Mouse (Mus musculus) limb, embryonic 15.5 days (tissue): ENCODE data around the gene Ccdc62. TPM values are rescaled to one million over a fixed set of nuclear protein-coding genes. Genes with fewer than 3 reads are reported as not detected.

Source experiments
- ATAC-seq: fragments of 200-750 bp; cut with Nextera tagmentation; 2 replicates; pipeline ENCODE4 v1.8.0; 2017; ENCODE audit warnings: low read depth, moderate TSS enrichment; ENCODE audit not compliant: insufficient number of reproducible peaks, low FRiP score, low TSS enrichment
- H3K27ac ChIP-seq: fragments of 300-500 bp; sonication (generic); 2 replicates; pipeline ENCODE4 v1.5.1; 2015; ENCODE audit warnings: moderate library complexity, mild to moderate bottlenecking, inconsistent platforms
- H3K27me3 ChIP-seq: fragments of 300-500 bp; sonication (generic); 2 replicates; pipeline ENCODE4 v1.6.1; 2015; ENCODE audit warnings: inconsistent platforms
- H3K36me3 ChIP-seq: fragments of 300-500 bp; sonication (generic); 2 replicates; pipeline ENCODE4 v1.6.1; 2015; ENCODE audit warnings: inconsistent platforms
- H3K4me1 ChIP-seq: fragments of 300-500 bp; sonication (generic); 2 replicates; pipeline ENCODE4 v1.6.1; 2015; ENCODE audit warnings: inconsistent platforms
- H3K4me2 ChIP-seq: fragments of 300-500 bp; sonication (generic); 2 replicates; pipeline ENCODE4 v1.6.1; 2015; ENCODE audit warnings: mild to moderate bottlenecking, inconsistent platforms
- H3K4me3 ChIP-seq: fragments of 300-500 bp; sonication (generic); 2 replicates; pipeline ENCODE4 v1.5.1; 2015; ENCODE audit warnings: mild to moderate bottlenecking, inconsistent platforms
- H3K9ac ChIP-seq: fragments of 300-500 bp; sonication (generic); 2 replicates; pipeline ENCODE4 v1.6.1; 2015; ENCODE audit warnings: inconsistent platforms
- H3K9me3 ChIP-seq: fragments of 300-500 bp; sonication (generic); 2 replicates; pipeline ENCODE4 v1.6.1; 2016; ENCODE audit warnings: inconsistent platforms
- WGBS: fragments of 180-500 bp; shearing (Covaris S2); methylation state at CpG from one replicate; pipeline ENCODE4 v1.1.7; 2015; 5-methylcytosine and 5-hydroxymethylcytosine counted together
- polyA plus RNA-seq: library from polyadenylated mRNA; unstranded; fragments of >200 nt; fragmentation: Nextera tagmentation; extraction: Ambion mirVana; gene quantifications from 2 replicates; pipeline ENCODE4 v1.2.1, GENCODE M21; 2015

The Ccdc62 gene
- polyA plus RNA-seq, 1 experiment from 2014 or later = 6.4 TPM

DNA sequence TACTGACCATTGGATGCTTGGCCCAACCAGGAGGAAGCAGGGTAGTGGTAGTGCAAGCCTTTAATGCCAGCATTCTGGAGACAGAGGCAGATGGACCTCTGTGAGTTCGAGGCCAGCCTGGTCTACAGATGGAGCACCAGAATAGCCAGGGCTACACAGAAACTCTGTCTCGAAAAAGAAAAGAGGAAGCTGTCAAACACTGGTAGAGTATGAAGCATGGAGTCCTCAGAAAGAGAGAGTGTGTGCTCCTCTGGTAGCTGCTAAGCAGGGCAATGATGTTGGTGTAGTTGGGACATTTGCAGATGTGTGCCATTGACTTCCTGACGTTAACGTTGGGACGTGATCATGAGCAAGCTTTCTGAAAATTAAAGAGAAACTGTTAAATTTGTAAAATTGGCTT, 8.0 kb downstream of the Ccdc62 start:
- no peak overlapping the region for H3K4me2 ChIP-seq
- no peaks in the 10 kb centered on the region for H3K4me1 ChIP-seq
- ATAC-seq = no peak
- H3K4me3 ChIP-seq = no peak overlapping the region
- H3K27ac ChIP-seq = no peak overlapping the region
- 81% methylated on average over 5 of the region's 5 CpGs for WGBS
- H3K27me3 ChIP-seq = no peaks in the 10 kb centered on the region
- H3K9ac ChIP-seq = no peak overlapping the region
- H3K36me3 ChIP-seq = no peaks in the 10 kb centered on the region
- H3K9me3 ChIP-seq = no peaks in the 10 kb centered on the region

- H3K27ac ChIP-seq = no peak overlapping the region
- no peak overlapping the region for H3K4me2 ChIP-seq
- no peaks in the 10 kb centered on the region for H3K4me1 ChIP-seq
- H3K36me3 ChIP-seq = no peaks in the 10 kb centered on the region
- no peak for ATAC-seq
- H3K4me3 ChIP-seq = no peak overlapping the region
- 67% methylated on average over 4 of the region's 4 CpGs for WGBS
- no peaks in the 10 kb centered on the region for H3K27me3 ChIP-seq
- no peaks in the 10 kb centered on the region for H3K9me3 ChIP-seq
- H3K9ac ChIP-seq = no peak overlapping the region
Observed at GRCm38 (mm10) chr5:123946546-123946945, 16.1 kb downstream of the Ccdc62 start.

DNA sequence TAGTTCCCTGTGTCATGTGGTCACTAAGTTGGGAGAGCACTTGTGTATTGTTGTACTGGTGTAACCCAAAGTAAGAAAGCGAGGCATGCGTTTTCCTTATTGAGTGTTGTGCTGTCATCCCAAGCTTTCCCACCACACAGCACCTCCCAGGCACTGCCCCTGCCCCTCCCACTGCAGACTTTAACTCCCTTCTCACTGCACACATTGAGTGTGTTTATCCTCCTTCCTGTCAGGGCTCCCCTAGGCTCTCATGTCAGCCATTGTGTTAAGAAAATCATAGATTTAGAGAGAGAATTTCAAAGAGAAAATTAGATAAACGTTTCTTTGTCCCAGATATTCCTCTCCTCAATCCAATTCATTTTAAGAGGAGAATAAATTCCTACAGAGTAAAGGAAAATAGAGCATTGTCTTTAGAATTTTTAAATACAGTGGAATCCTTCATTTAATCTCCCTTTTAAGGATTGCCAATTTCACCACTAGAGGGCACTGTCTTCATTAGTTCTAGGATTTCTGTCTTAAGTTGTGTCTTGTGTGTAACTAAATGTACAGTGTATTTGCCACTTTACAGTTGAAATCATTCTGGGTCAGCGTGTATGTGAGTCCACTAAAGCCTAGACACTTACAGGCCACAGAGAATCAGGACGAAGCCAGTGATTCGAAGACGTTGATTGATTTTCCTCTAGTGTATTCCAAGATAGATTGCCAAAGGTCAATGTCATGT, 16.7 kb downstream of the Ccdc62 start:
- Histone ChIP-seq H3K36me3 (no peaks in the 10 kb centered on the region), H3K4me1 (no peaks in the 10 kb centered on the region), H3K27ac (no peak overlapping the region), H3K9me3 (no peaks in the 10 kb centered on the region), H3K4me3 (no peak overlapping the region), H3K9ac (no peak overlapping the region), H3K27me3 (no peaks in the 10 kb centered on the region), H3K4me2 (no peak overlapping the region)
- 54% methylated on average over 7 of the region's 7 CpGs for WGBS
- ATAC-seq = no peak

GRCm38 (mm10) chr5:123952365-123953045, 22.0 kb downstream of the Ccdc62 start:
- no peaks in the 10 kb centered on the region for H3K9me3 ChIP-seq
- no peaks in the 10 kb centered on the region for H3K36me3 ChIP-seq
- WGBS = 54% methylated on average over 5 of the region's 5 CpGs
- H3K4me3 ChIP-seq = no peak overlapping the region
- H3K9ac ChIP-seq = no peak overlapping the region
- no peaks in the 10 kb centered on the region for H3K27me3 ChIP-seq
- no peak for ATAC-seq
- H3K4me1 ChIP-seq = no peaks in the 10 kb centered on the region
- H3K27ac ChIP-seq = no peak overlapping the region
- no peak overlapping the region for H3K4me2 ChIP-seq

DNA sequence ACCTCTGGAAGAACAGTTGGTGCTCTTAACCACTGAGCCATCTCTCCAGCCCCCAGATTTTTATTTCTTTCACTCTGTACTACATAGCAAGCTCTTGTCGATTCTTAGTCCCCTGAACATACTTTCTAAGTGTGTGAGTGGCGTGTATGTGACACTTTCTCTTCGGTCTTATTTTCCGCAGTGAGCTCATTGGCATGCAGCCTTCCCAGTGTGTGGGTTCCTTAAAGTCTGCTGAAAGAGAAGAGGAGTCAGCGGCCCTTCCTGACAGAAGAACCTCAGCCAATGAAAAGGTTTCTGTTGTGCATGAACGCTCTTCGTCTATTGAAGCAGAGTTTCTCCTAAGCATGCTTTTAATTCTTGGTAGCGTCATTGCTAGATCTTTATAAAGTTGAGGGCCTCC, 26.7 kb downstream of the Ccdc62 start:
- H3K27me3 ChIP-seq = no peaks in the 10 kb centered on the region
- H3K4me2 ChIP-seq = no peak overlapping the region
- 90% methylated on average over 8 of the region's 8 CpGs for WGBS
- H3K4me1 ChIP-seq = no peaks in the 10 kb centered on the region
- no peak overlapping the region for H3K9ac ChIP-seq
- no peaks in the 10 kb centered on the region for H3K9me3 ChIP-seq
- ATAC-seq = no peak
- no peak overlapping the region for H3K27ac ChIP-seq
- H3K4me3 ChIP-seq = no peak overlapping the region
- H3K36me3 ChIP-seq = no peaks in the 10 kb centered on the region

GRCm38 (mm10) chr5:123959018-123959417, 28.5 kb downstream of the Ccdc62 start:
- 67% methylated on average over 3 of the region's 3 CpGs for WGBS
- Histone ChIP-seq H3K27me3 (no peaks in the 10 kb centered on the region), H3K9ac (no peak overlapping the region), H3K27ac (no peak overlapping the region), H3K4me1 (no peaks in the 10 kb centered on the region), H3K9me3 (no peaks in the 10 kb centered on the region), H3K36me3 (no peaks in the 10 kb centered on the region), H3K4me2 (no peak overlapping the region), H3K4me3 (no peak overlapping the region)
- no peak for ATAC-seq

GRCm38 (mm10) chr5:123960129-123960528, 29.6 kb downstream of the Ccdc62 start:
- no peak for ATAC-seq
- no peak overlapping the region for H3K27ac ChIP-seq
- no peaks in the 10 kb centered on the region for H3K27me3 ChIP-seq

DNA sequence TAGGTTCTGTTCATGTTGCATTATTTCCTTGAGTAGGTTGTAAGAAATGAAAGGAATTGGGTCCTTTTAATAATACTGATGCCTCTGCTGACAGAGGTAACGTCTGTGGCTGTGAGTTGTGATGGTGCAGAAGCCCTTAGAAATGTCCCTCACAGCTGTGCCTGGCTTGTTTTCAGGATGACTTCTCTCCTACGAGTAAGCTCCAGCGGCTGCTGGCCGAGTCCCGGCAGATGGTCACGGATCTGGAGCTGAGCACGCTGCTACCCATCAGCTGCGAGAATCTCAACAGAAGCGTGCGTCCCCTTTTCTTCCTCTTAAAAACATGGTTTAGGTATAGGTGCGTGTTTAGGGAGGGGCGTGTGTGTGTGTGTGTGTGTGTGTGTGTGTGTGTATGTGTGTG, 30.6 kb downstream of the Ccdc62 start:
- ATAC-seq = no peak
- 76% methylated on average over 12 of the region's 12 CpGs for WGBS

More at GRCm38 (mm10) chr5:123960129-123960528, 29.6 kb downstream of the Ccdc62 start:
- Histone ChIP-seq H3K9me3 (no peaks in the 10 kb centered on the region), H3K4me1 (no peaks in the 10 kb centered on the region), H3K9ac (no peak overlapping the region), H3K4me2 (no peak overlapping the region), H3K4me3 (no peak overlapping the region), H3K36me3 (no peaks in the 10 kb centered on the region)
- 77% methylated on average over 8 of the region's 8 CpGs for WGBS

DNA sequence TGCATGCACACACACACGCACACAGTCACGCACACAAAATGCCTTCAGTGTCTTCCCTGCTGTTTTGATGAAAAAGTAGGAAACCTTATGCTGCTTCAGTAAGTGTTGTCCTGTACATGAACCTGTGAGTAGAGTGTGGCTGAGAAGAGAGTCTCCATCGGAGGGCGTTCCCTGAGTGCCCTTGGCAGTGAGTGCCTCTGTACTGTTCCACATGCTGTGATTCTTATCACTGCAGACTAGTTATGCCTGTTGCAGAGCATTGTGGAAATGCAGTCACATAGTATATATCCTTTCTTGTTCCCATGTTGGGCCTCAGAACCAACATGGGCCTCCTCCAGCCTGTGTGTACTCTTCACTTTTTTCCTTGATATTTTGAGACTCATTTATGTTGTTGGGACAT, 33.7 kb downstream of the Ccdc62 start:
- WGBS = 92% methylated on average over 4 of the region's 4 CpGs
- Histone ChIP-seq H3K4me3 (no peak overlapping the region), H3K9me3 (no peaks in the 10 kb centered on the region)

More for the DNA sequence above, 30.6 kb downstream of the Ccdc62 start:
- Histone ChIP-seq H3K4me2 (no peak overlapping the region), H3K4me3 (no peak overlapping the region), H3K9ac (no peak overlapping the region), H3K36me3 (no peaks in the 10 kb centered on the region), H3K27ac (no peak overlapping the region), H3K4me1 (no peaks in the 10 kb centered on the region), H3K27me3 (no peaks in the 10 kb centered on the region), H3K9me3 (no peaks in the 10 kb centered on the region)

GRCm38 (mm10) chr5:123966759-123967158, 36.3 kb downstream of the Ccdc62 start:
- no peak overlapping the region for H3K4me3 ChIP-seq
- H3K9ac ChIP-seq = no peak overlapping the region
- 94% methylated on average over 2 of the region's 2 CpGs for WGBS
- no peak for ATAC-seq
- H3K27me3 ChIP-seq = no peaks in the 10 kb centered on the region
- H3K36me3 ChIP-seq = no peaks in the 10 kb centered on the region
- H3K4me1 ChIP-seq = no peaks in the 10 kb centered on the region
- H3K27ac ChIP-seq = no peak overlapping the region
- no peaks in the 10 kb centered on the region for H3K9me3 ChIP-seq
- no peak overlapping the region for H3K4me2 ChIP-seq

More for the DNA sequence above, 33.7 kb downstream of the Ccdc62 start:
- Histone ChIP-seq H3K9ac (no peak overlapping the region), H3K27ac (no peak overlapping the region), H3K36me3 (no peaks in the 10 kb centered on the region), H3K27me3 (no peaks in the 10 kb centered on the region), H3K4me2 (no peak overlapping the region), H3K4me1 (no peaks in the 10 kb centered on the region)
- ATAC-seq = no peak

- H3K9ac ChIP-seq = no peak overlapping the region
- H3K4me3 ChIP-seq = no peak overlapping the region
- no peak for ATAC-seq
- H3K4me2 ChIP-seq = no peak overlapping the region
- H3K9me3 ChIP-seq = no peaks in the 10 kb centered on the region
- H3K36me3 ChIP-seq = no peaks in the 10 kb centered on the region
- H3K4me1 ChIP-seq = peaks cover 4% of the 10 kb centered on the region
- WGBS = 76% methylated on average over 5 of the region's 5 CpGs
- no peaks in the 10 kb centered on the region for H3K27me3 ChIP-seq
- no peak overlapping the region for H3K27ac ChIP-seq
Observed at GRCm38 (mm10) chr5:123968468-123968867, 38.0 kb downstream of the Ccdc62 start.

DNA sequence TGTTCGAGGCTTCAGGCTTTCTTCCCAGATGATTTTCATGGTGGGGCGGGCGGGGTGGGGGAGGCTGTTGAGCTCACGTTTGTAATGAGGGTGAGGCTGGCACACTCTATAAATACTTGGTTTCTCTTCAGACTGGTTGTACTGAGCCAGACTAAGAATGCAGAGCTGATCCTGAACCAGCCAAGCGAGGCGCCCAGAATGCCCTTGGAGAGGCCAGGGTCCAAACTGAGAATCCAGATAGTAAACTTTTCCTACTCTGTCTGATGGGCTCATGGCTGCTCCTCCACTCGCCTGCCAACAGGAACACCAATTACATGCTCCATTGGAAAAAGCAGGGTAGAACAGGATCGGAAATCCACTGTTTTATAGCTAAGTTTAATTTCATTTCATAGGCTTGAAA, 38.7 kb downstream of the Ccdc62 start:
- no peak overlapping the region for H3K4me3 ChIP-seq
- H3K27me3 ChIP-seq = no peaks in the 10 kb centered on the region
- peaks cover 9% of the 10 kb centered on the region for H3K4me1 ChIP-seq
- no peak overlapping the region for H3K9ac ChIP-seq
- ATAC-seq = no peak
- H3K36me3 ChIP-seq = no peaks in the 10 kb centered on the region
- H3K4me2 ChIP-seq = no peak overlapping the region
- H3K27ac ChIP-seq = no peak overlapping the region
- no peaks in the 10 kb centered on the region for H3K9me3 ChIP-seq
- WGBS = 72% methylated on average over 8 of the region's 8 CpGs
